Mouse (Mus musculus) CD8-positive naive resting alpha-beta T cell, adult 2 months (primary cell): Measurements from ENCODE around the gene Ensa.
"Not testable (repeated sequence)": the region's sequence is repeated elsewhere in the genome, so short reads cannot be mapped to it uniquely, and the experiment has no call there.

ENCODE experiments used
- DNase-seq, 2 experiments: peaks; one replicate each; pipeline ENCODE4 v3.0.0; 2022; ENCODE audit warnings: low read depth in 2 of 2, low spot score in 2 of 2

Gene Ensa

GRCm38 (mm10) chr3:95624628-95625503 is at the start of gene Ensa:
Gene Ensa, plus strand, starts transcription at chr3:95624993.
- peak; percentile 94 to 97 for DNase-seq

GRCm38 (mm10) chr3:95587754-95588603 is 36.8 kb upstream of the Ensa start:
- no peak for DNase-seq

GRCm38 (mm10) chr3:95588604-95589086 is 36.1 kb upstream of the Ensa start, which contains the start of gene Golph3l:
Gene Golph3l, plus strand, starts transcription at chr3:95588934.
- DNase-seq = peak; percentile 85 to 92

GRCm38 (mm10) chr3:95598734-95599133 is 26.1 kb upstream of the Ensa start:
- DNase-seq = no peak

- DNase-seq = no peak
These were observed 23.5 kb upstream of the Ensa start for GRCm38 (mm10) chr3:95601287-95601686.

- DNase-seq = no peak
These were observed 18.7 kb upstream of the Ensa start for GRCm38 (mm10) chr3:95606096-95606495.

- no peak for DNase-seq
These were observed 15.6 kb upstream of the Ensa start for GRCm38 (mm10) chr3:95609195-95609594.

- DNase-seq = no peak
These were observed 10.8 kb upstream of the Ensa start for GRCm38 (mm10) chr3:95613996-95614395.

- DNase-seq = no peak
These were observed 6.3 kb upstream of the Ensa start for GRCm38 (mm10) chr3:95618511-95618910.

GRCm38 (mm10) chr3:95621241-95621640 is 3.6 kb upstream of the Ensa start:
- no peak for DNase-seq

- not testable (repeated sequence) for DNase-seq
These were observed 2.4 kb upstream of the Ensa start for GRCm38 (mm10) chr3:95622421-95622820.

- no peak for DNase-seq
These were observed 1.2 kb upstream of the Ensa start for GRCm38 (mm10) chr3:95623551-95623950.

- DNase-seq = not testable (repeated sequence)
These were observed 740 bp upstream of the Ensa start for GRCm38 (mm10) chr3:95623991-95624515.

- DNase-seq = no peak
These were observed 3.0 kb downstream of the Ensa start for GRCm38 (mm10) chr3:95627763-95628162.

- DNase-seq = no peak
These were observed 5.0 kb downstream of the Ensa start for GRCm38 (mm10) chr3:95629755-95630154.

- no peak for DNase-seq
These were observed 6.1 kb downstream of the Ensa start for GRCm38 (mm10) chr3:95630856-95631255.

GRCm38 (mm10) chr3:95631304-95631703 is 6.5 kb downstream of the Ensa start:
- DNase-seq = no peak

- DNase-seq = no peak
These were observed 8.1 kb downstream of the Ensa start for GRCm38 (mm10) chr3:95632648-95633588.

GRCm38 (mm10) chr3:95635636-95636035 is 10.8 kb downstream of the Ensa start:
- no peak for DNase-seq

- DNase-seq = no peak
These were observed 11.3 kb downstream of the Ensa start for GRCm38 (mm10) chr3:95636072-95636471.
